Mouse (Mus musculus) erythroblast, embryonic 14.5 days (primary cell): Measurements from ENCODE around the gene P4ha2.

Experiments used
- GATA1 ChIP-seq: IDR thresholded peaks from 2 replicates; pipeline ENCODE4 v1.6.1; 2012; ENCODE audit warnings: low read length, inconsistent platforms, mixed read lengths
- TAL1 ChIP-seq: IDR thresholded peaks from 3 replicates; pipeline ENCODE4 v1.6.1; 2012; ENCODE audit warnings: low read length, inconsistent platforms, mixed read lengths

- TF ChIP-seq GATA1 (no peak), TAL1 (no peak)
These were observed 71.3 kb downstream of the P4ha2 start for GRCm38 (mm10) chr11:54171175-54171574.
